Mouse (Mus musculus) adrenal gland, adult 2 months (tissue): ENCODE measurements around the gene Klhl25. TPM values are rescaled to one million over a fixed set of nuclear protein-coding genes. Genes with fewer than 3 reads are reported as not detected.
"Not testable (repeated sequence)": the region's sequence is repeated elsewhere in the genome, so short reads cannot be mapped to it uniquely, and the experiment has no call there.

ENCODE experiments used
- DNase-seq: peaks from one replicate; pipeline ENCODE4 v3.0.0; 2021
- polyA plus RNA-seq: library from polyadenylated mRNA; depleted of rRNA; stranded (reverse); fragments of >200 nt; gene quantifications from 2 replicates; pipeline ENCODE4 v1.2.3, GENCODE M21; 2012
- total RNA-seq, 2 experiments: library from RNA; stranded (reverse); gene quantifications; 2 replicates each; pipeline ENCODE4 v1.2.3; 2021

Klhl25 gene
- total and polyA plus RNA-seq, 3 experiments: 13.4 to 20.1 (median 13.6) TPM

DNA sequence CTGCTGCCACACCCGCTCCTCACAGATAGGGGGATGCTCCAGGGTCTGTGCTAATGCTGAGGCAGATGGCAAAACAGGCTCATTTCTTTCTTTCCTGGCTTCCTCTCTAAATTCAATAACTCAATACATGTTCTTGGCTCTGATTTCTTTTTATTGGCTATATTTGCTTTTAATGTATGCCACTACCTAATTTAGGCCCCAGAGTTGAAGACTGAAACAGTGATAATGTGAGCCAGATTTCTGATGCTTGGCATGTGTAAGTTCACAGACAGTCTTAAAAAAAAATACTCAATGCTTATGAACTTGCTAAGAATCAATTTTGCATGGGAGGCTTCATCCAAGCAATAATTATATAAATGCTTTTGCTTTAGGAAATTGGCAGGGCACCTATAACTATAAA, 2.2 kb upstream of the Klhl25 start:
- DNase-seq: no peak

GRCm38 (mm10) chr7:75846942-75847341, 1.2 kb upstream of the Klhl25 start:
- DNase-seq: no peak

DNA sequence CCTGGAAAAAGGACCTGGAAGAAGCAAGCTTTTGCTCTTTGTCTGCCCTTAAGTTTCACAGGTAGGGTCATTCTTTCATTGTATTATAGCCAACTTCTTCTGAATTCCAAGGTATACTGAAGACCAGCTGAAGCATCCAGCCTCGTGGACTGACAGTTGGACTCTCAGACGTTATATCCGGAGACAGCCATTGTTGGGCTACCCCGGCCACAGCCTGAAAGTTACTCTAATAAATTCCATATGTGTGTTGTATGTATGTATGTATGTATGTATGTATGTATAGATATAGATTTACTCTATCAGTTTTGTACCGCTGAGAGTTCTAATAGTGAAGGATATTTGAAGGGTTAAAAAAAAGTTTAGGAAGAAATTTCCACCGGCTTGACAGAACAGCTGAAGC, 621 bp upstream of the Klhl25 start:
- DNase-seq: no peak

DNA sequence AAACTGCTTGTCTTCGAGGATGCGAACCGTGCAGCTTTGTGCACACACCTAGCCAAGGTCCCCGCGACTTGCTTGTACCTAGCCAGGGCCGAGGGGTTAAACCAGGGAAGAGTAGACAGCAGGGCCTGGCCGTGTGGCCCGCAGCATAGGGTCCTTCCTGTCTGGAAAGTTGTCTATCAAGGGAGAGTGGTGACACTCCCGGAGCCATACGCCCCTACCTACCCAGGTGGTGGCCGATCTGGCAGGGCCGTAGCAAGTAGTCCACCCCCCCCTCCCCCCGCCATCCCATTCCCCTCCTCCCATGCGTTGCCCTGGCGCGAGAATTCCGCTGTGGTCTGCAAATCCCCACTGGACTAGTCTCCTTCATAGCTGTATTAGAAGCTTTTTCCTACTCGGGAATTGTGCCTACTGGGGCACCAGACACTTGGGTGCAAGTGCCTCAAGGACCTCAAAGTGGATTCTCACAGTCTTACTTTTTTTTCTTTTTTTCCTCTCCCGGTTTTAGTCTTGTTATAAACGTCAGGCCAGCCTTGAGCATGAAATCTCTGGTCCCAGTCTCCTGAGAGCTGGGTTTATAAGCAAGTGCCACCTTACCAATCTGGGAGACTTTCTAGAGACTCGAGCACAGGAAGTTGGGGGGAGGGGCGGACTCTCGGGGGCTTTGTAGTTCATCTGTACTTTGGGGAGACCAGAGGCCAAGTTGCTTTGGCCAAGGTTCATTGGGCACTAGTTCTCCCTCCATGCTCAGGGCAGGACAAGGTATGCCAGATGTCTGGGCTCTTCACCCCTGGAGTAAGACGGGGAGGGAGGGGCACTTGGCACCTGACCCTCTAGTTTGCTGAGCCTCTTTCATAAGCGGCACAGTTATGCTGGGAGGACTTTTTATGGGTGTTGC, 913 bp downstream of the Klhl25 start:
- peak; percentile 55 for DNase-seq

DNA sequence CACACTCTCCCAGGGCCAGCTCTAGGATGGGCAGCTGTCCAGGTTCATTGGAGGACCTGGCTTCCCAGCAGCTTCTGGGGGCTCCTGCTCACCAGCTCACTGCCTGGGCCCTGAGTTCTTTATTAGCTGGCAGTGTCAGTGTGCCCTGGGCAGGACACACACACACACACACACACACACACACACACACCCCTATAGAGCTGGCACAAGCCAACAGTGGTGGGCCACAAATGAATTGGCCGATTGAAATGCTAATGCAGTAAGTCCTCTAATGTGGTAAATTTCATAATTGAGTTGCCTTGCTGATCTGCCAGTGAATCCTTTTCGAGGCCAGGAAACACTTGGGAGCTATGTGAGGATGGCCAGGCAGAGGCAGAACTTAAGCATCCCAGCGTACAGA, 2.3 kb downstream of the Klhl25 start:
- DNase-seq: not testable (repeated sequence)

DNA sequence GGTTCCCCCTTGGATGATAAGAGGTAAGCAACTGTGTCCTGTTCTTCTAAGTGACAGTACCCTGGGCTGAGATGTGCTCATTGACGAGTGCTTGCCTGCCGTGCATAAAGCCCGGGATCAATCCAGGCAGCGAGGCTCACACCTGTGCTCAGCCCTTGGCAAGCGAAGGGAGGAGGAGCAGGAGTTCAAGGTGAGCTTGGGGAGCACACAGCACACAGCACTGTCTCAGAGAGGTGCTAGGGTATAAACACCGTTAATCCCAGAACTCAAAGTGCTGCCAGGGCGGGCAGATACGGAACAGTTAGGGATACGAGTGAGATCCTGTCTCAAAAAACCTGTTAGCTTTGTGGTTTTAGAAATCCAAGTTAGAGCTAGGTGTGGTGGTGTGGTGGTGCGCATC, 3.2 kb downstream of the Klhl25 start:
- no peak for DNase-seq

DNA sequence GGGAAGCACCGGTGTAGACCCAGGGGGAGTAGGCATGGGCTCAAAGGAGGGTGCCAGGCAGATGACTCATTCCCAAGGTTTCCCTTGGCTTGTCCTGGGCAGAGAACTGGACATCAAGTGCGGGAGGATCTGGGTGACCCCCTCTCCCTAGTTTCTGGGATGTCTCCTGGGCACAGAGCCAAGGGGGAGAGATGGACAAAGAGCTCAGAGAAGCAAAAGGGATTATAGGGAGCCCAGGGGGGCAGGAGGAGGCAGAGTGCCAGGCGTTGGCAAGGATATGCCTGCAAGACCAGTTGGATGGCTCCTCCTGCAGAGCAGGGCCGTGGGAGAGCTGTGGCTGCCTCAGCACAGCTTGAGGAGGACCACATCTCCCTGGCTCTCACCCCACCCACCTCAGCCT, 4.3 kb downstream of the Klhl25 start:
- DNase-seq: peak; percentile 84

GRCm38 (mm10) chr7:75853171-75853830, 5.2 kb downstream of the Klhl25 start:
- DNase-seq: no peak

DNA sequence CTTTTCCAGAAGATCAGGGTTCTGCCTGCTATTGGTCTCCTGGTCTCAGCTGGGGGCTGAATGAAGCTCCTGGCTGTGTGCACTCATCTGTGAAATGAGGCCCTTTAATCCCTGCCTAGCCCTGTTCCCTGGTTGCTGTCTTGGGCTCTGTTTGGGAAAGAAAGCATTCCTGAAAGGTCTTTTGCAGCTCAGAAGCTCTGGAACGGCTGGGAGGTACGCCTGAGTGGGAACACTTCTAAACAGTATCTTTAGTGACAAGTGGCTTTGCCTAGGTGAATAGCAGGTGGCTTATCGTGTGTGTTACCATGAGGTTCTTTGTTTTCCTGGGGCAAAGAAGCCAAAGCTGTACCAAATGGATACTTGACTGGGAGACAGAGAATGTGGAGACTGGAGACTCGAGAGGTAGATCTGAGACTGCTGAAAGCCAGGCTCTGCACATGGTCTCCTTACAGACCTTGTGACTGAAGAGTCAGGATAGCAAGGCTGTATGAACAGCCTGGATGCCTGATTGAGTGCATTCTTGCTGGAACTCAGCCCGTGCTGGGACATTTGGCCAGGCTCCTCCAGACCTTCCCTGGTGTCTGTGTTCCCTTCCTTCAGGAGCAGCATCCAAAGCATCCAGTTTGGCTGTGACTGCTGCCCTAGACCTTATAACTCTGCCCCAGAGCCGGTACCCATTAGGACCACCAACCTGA, 6.3 kb downstream of the Klhl25 start:
- peak; percentile 32 for DNase-seq

DNA sequence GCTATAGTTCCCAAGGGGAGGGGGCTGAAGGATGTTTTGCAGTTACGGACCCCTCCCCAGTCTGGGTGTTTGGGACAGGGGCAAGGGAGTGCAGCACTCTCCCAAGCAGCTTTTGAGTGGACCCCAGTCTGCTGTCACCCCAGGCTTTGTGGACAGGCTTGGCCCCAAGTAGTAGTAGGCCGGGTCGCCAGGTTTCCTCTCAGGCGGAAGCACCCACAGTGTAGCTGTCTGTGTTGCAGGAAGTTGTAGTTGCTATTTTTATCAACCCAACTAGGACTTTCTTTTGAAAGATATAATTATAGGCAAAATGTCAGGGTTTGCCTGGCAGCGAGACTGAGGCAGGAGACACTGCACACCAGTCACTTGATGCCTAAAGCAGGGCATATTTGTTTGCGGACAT, 6.9 kb downstream of the Klhl25 start:
- DNase-seq: no peak

GRCm38 (mm10) chr7:75856259-75856658, 8.1 kb downstream of the Klhl25 start:
- no peak for DNase-seq

DNA sequence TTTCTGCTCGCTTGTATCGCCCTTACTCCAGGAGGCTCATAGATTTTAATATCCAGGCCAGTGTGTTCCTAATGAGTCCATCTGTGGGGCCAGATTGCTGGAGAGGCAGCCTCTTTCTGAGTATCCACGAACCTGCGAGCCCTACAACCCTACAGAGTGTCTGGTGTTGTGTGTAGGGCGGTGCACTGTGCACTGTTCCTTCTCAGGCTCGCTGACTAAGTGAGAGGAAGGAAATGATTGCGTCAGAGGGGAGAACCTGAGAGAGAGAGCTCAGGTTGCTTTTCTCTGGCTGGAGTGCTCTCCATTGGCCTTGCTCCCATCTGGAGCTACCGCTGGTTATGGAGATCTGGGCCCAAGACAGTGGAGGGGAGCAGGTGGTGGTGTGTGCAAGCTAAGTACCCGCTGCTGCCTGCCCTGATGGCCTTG, 11.7 kb downstream of the Klhl25 start:
- DNase-seq: no peak

- DNase-seq: peak; percentile 47
These were observed 13.7 kb downstream of the Klhl25 start for GRCm38 (mm10) chr7:75861638-75862426.

DNA sequence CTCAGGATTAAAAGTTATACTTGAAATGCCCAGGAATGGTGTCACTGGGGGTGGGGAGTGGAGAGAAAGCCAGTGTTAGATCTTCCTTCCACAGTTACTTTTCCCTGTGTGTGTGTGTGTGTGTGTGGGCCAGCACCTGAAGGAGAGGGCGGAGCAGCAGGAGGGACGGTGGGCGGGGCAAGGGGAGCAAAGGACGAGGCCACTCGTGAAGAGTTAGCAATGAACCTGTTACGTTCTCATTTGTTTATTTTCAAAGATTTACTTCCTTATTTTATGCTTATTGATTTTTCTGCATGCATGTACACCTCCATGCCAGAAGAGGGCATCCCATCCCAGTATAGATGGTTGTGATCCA, 14.3 kb downstream of the Klhl25 start:
- DNase-seq: not testable (repeated sequence)

DNA sequence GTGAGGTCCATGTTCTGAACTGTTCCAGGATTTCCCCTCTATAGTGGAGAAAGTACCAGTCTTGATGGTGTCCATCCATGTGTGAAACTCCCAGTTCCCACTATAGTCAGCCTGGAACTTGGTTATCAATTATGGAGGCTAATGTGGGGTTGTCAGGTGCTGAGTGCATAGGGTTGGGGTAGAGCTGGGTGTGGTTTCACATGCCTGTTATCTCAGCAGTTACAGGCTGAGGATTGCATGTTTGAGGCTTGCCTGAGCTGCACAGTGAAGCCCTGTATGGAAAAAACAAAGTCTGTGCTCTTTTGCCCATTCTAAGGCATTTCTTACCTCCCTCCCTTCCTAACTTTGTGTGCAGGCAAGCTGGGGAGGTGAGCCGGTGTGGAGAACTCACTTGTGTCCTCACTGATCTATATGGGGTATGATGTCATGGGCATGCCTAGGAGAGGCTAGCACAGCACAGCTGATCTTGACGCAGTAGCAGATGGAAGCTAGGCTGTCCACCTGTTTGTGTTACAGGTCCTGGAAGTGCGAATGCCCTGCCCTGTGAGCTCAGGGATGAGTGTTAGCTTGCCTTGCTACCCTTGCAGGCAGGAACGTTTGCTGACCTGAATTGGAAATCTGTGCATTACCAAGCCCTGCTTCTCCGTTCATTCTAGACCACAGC, 15.3 kb downstream of the Klhl25 start:
- not testable (repeated sequence) for DNase-seq

DNA sequence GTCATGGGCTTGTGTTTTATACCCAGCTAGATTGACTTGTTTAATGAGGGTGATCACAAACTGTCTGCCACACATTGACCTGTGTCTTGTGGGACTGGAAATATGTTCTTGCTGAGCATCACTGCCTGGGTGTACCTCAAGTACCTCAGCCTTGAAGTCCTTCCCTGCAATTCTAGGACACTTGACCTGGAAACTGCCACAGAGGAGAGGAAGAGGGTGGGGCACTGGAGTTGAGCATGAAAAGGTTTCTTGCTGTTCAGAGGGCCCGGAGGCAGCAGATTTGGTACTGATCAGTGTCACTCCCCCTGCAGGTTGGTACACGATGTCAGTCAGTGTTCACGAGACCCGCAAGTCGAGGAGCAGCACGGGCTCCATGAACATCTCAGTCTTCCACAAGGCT, 16.9 kb downstream of the Klhl25 start:
- no peak for DNase-seq

DNA sequence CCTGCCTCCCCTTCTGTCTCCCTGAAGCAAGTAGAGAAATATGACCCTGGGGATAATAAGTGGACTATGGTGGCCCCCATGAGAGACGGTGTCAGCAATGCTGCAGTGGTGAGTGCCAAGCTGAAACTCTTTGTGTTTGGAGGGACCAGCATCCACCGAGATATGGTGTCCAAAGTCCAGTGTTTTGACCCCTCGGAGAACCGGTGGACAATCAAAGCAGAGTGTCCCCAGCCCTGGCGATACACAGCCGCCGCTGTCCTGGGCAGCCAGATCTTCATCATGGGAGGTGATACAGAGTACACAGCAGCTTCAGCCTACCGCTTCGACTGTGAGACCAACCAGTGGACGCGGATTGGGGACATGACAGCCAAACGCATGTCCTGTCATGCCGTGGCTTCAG, 18.4 kb downstream of the Klhl25 start:
- no peak for DNase-seq

DNA sequence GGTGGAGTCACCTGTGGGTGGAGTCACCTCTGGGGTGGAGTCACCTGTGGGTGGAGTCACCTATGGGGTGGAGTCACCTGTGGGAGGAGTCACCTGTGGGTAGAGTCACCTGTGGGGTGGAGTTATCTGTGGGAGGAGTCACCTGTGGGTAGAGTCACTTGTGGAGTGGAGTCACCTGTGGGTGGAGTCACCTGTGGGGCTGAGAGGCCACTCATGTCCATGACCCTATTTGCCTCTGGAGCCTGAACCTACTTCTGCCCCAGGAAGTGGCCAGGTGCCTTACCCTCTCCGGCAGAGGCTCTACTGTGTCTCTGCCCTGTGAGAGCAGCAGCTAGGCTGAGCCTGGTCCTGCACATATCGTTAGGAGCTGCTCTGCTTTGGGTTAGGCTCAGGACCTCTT, 20.6 kb downstream of the Klhl25 start:
- DNase-seq: no peak

GRCm38 (mm10) chr7:75870551-75870950, 22.4 kb downstream of the Klhl25 start:
- no peak for DNase-seq

DNA sequence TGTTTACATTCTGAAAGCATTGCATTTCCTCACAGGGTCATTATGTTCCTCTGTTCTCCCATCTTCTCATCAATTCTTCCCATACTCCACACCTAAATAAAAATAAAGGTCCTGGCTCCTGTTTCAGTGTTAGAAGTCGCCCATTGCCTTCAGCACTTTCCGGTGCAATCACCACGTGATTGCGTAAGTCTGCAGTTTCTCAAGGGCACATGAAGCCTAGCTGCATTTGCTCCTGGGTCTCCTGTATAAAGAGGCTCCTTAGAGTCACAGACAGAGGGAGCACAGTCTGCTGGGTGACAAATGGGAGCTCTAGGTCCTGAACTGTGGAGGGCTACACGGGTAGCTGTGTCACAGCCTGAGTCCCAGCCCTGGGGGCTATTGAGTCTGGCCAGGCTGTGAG, 24.1 kb downstream of the Klhl25 start:
- DNase-seq: peak; percentile 55

GRCm38 (mm10) chr7:75872697-75873096, 24.6 kb downstream of the Klhl25 start:
- DNase-seq: no peak

GRCm38 (mm10) chr7:75873216-75873615, 25.1 kb downstream of the Klhl25 start:
- DNase-seq: no peak
